Mouse (Mus musculus): Measurements from ENCODE around the gene Rilp. TPM values are rescaled to one million over a fixed set of nuclear protein-coding genes. Genes with fewer than 3 reads are reported as not detected.

Gene Rilp
- 1.6 and 2.3 TPM in 2 replicates for polyA plus RNA-seq (2015; fragmentation: Nextera tagmentation; extraction: Ambion mirVana)

DNA sequence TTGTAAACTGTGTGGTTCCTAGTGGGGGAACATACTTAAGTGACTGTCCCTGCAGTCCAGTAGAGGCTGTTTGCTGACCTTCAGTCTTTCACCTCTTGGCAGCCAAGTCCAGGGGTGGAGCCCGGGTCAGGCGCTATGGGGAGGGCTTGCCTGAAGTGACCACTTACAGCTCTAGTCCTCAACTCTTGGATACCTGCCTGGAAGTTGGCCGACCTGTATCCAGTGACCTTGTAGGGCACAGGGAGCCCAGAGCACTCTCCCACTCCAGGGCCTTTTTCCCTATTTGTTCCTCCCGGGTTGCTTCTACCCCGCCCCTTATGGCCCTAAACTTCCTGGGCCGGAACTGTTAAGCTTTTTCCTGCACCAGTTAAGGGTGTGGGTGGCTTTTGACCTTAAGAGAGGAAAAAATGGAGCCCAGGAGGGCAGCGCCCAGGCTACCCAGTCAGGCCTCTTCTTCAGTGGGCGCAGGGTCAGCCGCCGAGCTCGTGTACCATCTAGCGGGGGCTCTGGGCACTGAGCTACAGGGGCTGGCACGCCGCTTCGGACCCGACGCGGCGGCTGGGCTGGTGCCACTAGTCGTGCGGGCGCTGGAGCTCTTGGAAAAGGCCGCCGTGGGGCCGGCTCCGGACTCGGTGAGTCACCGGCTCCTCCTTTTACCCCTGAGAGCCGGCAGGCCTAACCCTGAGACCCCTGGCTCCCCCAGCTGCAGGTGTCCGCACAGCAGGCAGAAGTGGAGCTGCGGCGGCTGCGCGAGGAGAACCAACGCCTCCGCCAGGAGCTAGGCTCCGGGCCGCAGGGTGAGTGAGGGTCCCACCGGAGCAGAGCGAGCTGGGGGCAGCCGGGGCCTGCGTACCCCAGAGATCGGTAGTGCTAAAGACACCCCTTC lies at the start of gene Rilp:
Rilp (plus strand) TSS at position 354 of the 886 bp plus-strand sequence.
- Histone ChIP-seq H3K4me1 (replicated peaks) (peaks cover 26% of the 10 kb centered on the region), H3K9ac (peak within 1 kb of the TSS; percentile 54), H3K4me2 (replicated peaks) (peak within 1 kb of the TSS; percentile 92), H3K27ac (peak within 1 kb of the TSS; percentile 78), H3K36me3 (peaks cover 28% of the 10 kb centered on the region), H3K27me3 (replicated peaks) (no peaks in the 10 kb centered on the region), H3K9me3 (no peaks in the 10 kb centered on the region), H3K4me3 (replicated peaks) (peak within 1 kb of the TSS; percentile 50)
- ATAC-seq: peak; percentile 83
- WGBS: 1% methylated on average over 43 of the region's 43 CpGs

GRCm38 (mm10) chr11:75460103-75460843 lies 49.6 kb upstream of the Rilp start:
- peak; percentile 52 for ATAC-seq
- no peaks in the 10 kb centered on the region for H3K27me3 ChIP-seq (replicated peaks)
- H3K36me3 ChIP-seq: 0 out of 2 replicates have a peak, but pooled peaks cover 2% of the 10 kb centered on the region
- peak overlapping the region; percentile 96 for H3K27ac ChIP-seq
- H3K9ac ChIP-seq: peak overlapping the region; percentile 48
- peaks cover 30% of the 10 kb centered on the region for H3K4me1 ChIP-seq (replicated peaks)
- H3K4me2 ChIP-seq (replicated peaks): peak overlapping the region; percentile 69
- no peaks in the 10 kb centered on the region for H3K9me3 ChIP-seq
- WGBS: 4% methylated on average over 19 of the region's 19 CpGs
- H3K4me3 ChIP-seq (replicated peaks): peak overlapping the region; percentile 65

DNA sequence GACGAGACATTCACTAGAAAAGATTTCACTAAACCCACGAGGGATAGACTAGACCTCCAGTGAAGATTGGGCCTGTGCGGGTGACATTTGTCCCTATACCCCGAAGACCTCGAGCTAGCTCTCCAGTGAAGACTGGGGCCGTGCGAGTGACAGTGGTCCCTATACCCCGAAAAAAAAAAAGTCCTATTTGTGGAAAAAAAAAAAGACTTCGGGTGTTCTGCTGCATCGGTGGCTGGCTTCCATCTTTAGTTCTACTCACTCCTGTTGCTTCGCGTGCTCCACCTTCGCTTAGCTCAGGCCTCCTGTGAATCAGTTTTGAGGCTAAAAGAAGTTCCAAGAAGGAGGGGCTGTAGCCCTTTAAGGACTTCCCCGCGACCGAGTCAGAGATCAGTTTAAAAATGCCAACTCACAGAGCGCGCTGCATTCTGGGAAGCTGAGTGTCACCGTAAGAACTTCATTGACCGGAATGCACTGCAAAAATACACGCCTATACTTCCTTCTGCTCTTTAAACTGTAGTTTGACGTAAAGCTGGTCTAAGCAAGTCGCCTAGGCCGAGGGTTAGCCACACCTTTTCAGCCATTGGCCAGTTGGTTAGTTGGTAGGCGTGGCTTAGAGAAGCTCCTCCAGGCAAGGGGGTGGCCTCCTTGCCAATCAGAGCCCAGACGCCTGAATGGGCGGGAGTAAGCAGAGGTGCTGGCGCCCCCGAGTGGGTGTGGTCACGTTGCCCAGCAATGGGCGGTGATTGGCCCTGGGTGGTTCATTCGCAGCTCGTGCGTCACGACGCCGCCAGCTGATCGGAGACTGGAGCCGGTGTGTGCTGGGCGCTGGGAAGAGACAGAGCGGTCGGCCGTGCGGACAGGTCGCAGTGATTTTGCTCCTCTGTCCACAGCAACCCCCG lies 48.8 kb upstream of the Rilp start, which contains the start of gene Tlcd2:
Tlcd2 (plus strand) TSS at position 872 of the 899 bp plus-strand sequence.
- WGBS: under 1% methylated on average over 46 of the region's 46 CpGs
- Histone ChIP-seq H3K4me3 (replicated peaks) (peak within 1 kb of the TSS; percentile 65), H3K27me3 (replicated peaks) (no peaks in the 10 kb centered on the region), H3K9ac (peak within 1 kb of the TSS; percentile 49), H3K4me1 (replicated peaks) (peaks cover 30% of the 10 kb centered on the region), H3K27ac (peak within 1 kb of the TSS; percentile 96), H3K36me3 (peaks cover 6% of the 10 kb centered on the region; the same call in 1 of the 2 replicates), H3K9me3 (no peaks in the 10 kb centered on the region), H3K4me2 (replicated peaks) (peak within 1 kb of the TSS; percentile 91)
- ATAC-seq: peak; percentile 92

DNA sequence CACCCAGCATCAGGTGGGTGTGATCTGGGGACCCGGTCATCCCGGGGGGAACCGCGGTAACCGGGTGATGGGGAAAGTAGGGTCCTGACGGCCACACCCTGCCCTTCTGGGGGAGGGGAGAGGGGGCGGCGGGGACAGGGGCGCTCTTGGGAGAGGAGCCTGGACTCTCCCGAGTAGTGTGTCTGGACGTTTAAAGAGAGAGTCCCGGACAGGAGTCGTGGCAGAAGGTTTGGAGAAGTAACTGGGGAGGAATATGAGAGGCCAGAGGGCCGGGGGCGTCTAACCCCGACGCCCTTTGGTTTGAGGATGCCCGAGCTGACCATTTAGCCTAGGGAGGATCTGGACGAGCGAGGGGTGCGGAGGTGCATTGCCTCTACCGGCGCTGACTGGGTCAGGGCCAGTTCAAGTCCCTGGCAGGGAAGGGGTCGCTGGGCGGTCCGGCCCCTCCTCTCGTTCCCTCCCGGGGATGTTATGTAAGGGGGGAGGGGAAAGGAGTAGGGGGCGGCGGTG lies 48.1 kb upstream of the Rilp start:
- peaks cover 30% of the 10 kb centered on the region for H3K4me1 ChIP-seq (replicated peaks)
- ATAC-seq: peak; percentile 11; the same call in 1 of the 2 replicates
- H3K9ac ChIP-seq: peak overlapping the region; percentile 49
- peaks cover 6% of the 10 kb centered on the region; the same call in 1 of the 2 replicates for H3K36me3 ChIP-seq
- H3K9me3 ChIP-seq: no peaks in the 10 kb centered on the region
- under 1% methylated on average over 28 of the region's 30 CpGs for WGBS
- peak overlapping the region; percentile 65 for H3K4me3 ChIP-seq (replicated peaks)
- no peaks in the 10 kb centered on the region for H3K27me3 ChIP-seq (replicated peaks)
- peak overlapping the region; percentile 91 for H3K4me2 ChIP-seq (replicated peaks)
- peak overlapping the region; percentile 91 for H3K27ac ChIP-seq

- H3K27me3 ChIP-seq (replicated peaks): no peaks in the 10 kb centered on the region
Measured at GRCm38 (mm10) chr11:75462253-75462783, 47.6 kb upstream of the Rilp start.

GRCm38 (mm10) chr11:75462865-75463336 lies 47.0 kb upstream of the Rilp start:
- H3K4me3 ChIP-seq (replicated peaks): peak overlapping the region; percentile 65
- H3K4me2 ChIP-seq (replicated peaks): peak overlapping the region; percentile 91
- 2% methylated on average over 9 of the region's 9 CpGs for WGBS
- peaks cover 34% of the 10 kb centered on the region for H3K4me1 ChIP-seq (replicated peaks)
- no peaks in the 10 kb centered on the region for H3K9me3 ChIP-seq
- no peaks in the 10 kb centered on the region for H3K27me3 ChIP-seq (replicated peaks)
- peaks cover 6% of the 10 kb centered on the region; the same call in 1 of the 2 replicates for H3K36me3 ChIP-seq
- peak; percentile 70 for ATAC-seq
- H3K27ac ChIP-seq: peak overlapping the region; percentile 91
- peak overlapping the region; percentile 49; the same call in 1 of the 2 replicates for H3K9ac ChIP-seq

More at GRCm38 (mm10) chr11:75462253-75462783, 47.6 kb upstream of the Rilp start:
- Histone ChIP-seq H3K4me1 (replicated peaks) (peaks cover 30% of the 10 kb centered on the region), H3K9me3 (no peaks in the 10 kb centered on the region), H3K27ac (peak overlapping the region; percentile 91), H3K4me2 (replicated peaks) (peak overlapping the region; percentile 91), H3K36me3 (peaks cover 6% of the 10 kb centered on the region; the same call in 1 of the 2 replicates), H3K9ac (peak overlapping the region; percentile 49), H3K4me3 (replicated peaks) (peak overlapping the region; percentile 65)
- peak; percentile 43 for ATAC-seq
- WGBS: 2% methylated on average over 15 of the region's 16 CpGs

DNA sequence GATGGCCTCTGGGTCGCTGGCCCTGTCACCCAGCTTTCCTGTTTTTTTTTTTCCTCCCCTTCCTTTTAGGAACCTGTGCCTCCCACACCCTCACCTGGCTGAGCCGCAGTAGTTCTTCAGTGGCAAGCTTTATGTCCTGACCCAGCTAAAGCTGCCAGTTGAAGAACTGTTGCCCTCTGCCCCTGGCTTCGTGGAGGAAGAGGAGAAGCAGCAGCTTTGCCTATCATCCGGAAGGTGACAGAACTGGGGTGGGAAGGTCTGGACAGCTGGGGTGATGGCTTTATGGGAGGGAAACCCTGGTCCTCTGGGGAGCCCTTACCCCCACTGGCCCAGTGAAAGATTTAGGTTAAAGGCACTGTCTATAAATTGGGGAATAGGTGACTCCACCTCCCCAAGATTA lies 46.3 kb upstream of the Rilp start:
- Histone ChIP-seq H3K4me3 (replicated peaks) (no peak overlapping the region), H3K9ac (no peak overlapping the region), H3K4me1 (replicated peaks) (peaks cover 41% of the 10 kb centered on the region), H3K27ac (peak overlapping the region; percentile 41; the same call in 1 of the 2 replicates), H3K9me3 (no peaks in the 10 kb centered on the region), H3K27me3 (replicated peaks) (no peaks in the 10 kb centered on the region), H3K4me2 (replicated peaks) (peak overlapping the region; percentile 91), H3K36me3 (peaks cover 6% of the 10 kb centered on the region; the same call in 1 of the 2 replicates)
- 57% methylated on average over 4 of the region's 4 CpGs for WGBS
- no peak for ATAC-seq

DNA sequence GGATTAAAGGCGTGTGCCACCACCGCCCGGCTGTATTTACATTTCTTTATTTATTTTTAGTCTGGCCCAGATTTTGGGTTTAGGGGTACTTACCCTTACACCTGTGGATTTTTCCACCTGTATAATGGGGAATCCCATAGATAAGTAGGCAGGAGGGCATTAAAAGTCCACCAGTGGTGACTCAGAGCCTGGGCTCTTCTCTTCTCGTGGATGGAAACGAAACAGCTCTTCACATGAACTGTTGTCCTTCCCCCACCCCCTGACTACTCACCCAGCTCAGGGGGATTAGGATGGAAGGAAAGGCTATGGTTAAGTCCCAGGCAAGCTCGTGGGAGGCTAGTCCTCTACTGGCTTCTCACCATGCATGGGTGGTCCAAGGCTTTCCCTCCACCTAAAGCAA lies 45.5 kb upstream of the Rilp start:
- WGBS: 83% methylated on average over 6 of the region's 6 CpGs
- Histone ChIP-seq H3K36me3 (peaks cover 6% of the 10 kb centered on the region; the same call in 1 of the 2 replicates), H3K27me3 (replicated peaks) (no peaks in the 10 kb centered on the region), H3K9me3 (no peaks in the 10 kb centered on the region), H3K9ac (no peak overlapping the region), H3K4me3 (replicated peaks) (no peak overlapping the region), H3K4me1 (replicated peaks) (peaks cover 40% of the 10 kb centered on the region), H3K27ac (no peak overlapping the region), H3K4me2 (replicated peaks) (no peak overlapping the region)
- ATAC-seq: no peak

GRCm38 (mm10) chr11:75465051-75465450 lies 44.8 kb upstream of the Rilp start:
- Histone ChIP-seq H3K4me3 (replicated peaks) (no peak overlapping the region), H3K4me1 (replicated peaks) (peaks cover 34% of the 10 kb centered on the region), H3K27ac (no peak overlapping the region), H3K9me3 (no peaks in the 10 kb centered on the region), H3K4me2 (replicated peaks) (no peak overlapping the region), H3K27me3 (replicated peaks) (no peaks in the 10 kb centered on the region), H3K36me3 (peaks cover 6% of the 10 kb centered on the region; the same call in 1 of the 2 replicates), H3K9ac (no peak overlapping the region)
- 88% methylated on average over 6 of the region's 6 CpGs for WGBS
- ATAC-seq: no peak

DNA sequence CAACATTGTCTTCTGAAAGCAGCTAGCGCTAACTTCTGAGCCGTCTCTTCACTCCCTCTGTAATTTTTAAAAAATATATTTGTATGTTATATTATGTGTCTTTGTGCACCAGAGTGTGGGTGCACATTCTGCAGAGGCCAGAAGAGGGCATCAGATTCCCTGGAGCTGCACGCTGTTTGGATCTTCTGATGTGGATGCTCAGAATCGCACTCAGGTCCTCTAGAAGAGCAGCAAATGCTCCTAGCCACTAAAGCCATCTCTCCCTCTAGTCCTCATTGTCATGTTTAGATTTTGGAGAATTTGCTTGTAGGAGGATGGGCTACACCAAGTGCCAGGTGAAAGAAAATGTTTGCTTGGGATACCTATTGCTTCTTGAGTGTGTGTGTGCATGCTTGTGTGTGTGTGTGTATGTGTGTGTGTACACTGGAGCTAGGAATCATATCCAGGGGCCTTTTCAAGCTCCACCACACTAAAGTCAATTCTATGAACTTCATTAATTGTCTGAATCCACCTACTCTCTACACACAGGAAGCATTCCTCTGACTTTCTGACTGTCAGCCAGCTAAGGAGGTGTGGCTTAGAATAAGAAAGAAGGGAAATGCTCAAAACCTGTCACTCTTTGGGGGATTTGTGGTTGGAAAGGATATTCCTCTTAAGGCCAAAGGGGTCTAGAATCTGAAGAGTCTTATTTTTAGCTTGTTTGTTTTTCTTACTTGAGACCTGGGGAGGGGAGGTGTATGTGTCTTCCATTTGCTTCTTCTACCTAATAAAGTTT lies 43.0 kb upstream of the Rilp start:
- peaks cover 31% of the 10 kb centered on the region for H3K4me1 ChIP-seq (replicated peaks)
- no peaks in the 10 kb centered on the region for H3K27me3 ChIP-seq (replicated peaks)
- no peak overlapping the region for H3K4me2 ChIP-seq (replicated peaks)
- 97% methylated on average over 4 of the region's 4 CpGs for WGBS
- H3K27ac ChIP-seq: no peak overlapping the region
- ATAC-seq: no peak
- H3K36me3 ChIP-seq: peaks cover 6% of the 10 kb centered on the region; the same call in 1 of the 2 replicates
- H3K9ac ChIP-seq: no peak overlapping the region
- no peaks in the 10 kb centered on the region for H3K9me3 ChIP-seq
- no peak overlapping the region for H3K4me3 ChIP-seq (replicated peaks)

Measured in intestine, embryonic 15.5 days (tissue).